Mouse (Mus musculus) ovary, postnatal 14 days (tissue): ENCODE results near the gene H2-Q4.
"Not testable (repeated sequence)": the region's sequence is repeated elsewhere in the genome, so short reads cannot be mapped to it uniquely, and the experiment has no call there.

Experiments
- DNase-seq: peaks from one replicate; pipeline ENCODE4 v3.0.0; 2022; ENCODE audit warnings: low spot score

Gene H2-Q4

GRCm38 (mm10) chr17:35379369-35379728 is at the start of gene H2-Q4:
TSS of gene H2-Q4 (plus strand) at chr17:35379617.
- DNase-seq: peak; percentile 88

GRCm38 (mm10) chr17:35329714-35330113 is 49.7 kb upstream of the H2-Q4 start:
- not testable (repeated sequence) for DNase-seq

- not testable (repeated sequence) for DNase-seq
Measured at GRCm38 (mm10) chr17:35331546-35331945, 47.9 kb upstream of the H2-Q4 start.

- no peak for DNase-seq
Measured at GRCm38 (mm10) chr17:35342071-35342671, 37.2 kb upstream of the H2-Q4 start, which contains the start of gene H2-Q2. TSS of gene H2-Q2 (plus strand) at chr17:35342242.

GRCm38 (mm10) chr17:35342711-35343476 is 36.5 kb upstream of the H2-Q4 start:
- no peak for DNase-seq

GRCm38 (mm10) chr17:35347659-35348058 is 31.8 kb upstream of the H2-Q4 start:
- DNase-seq: not testable (repeated sequence)

- not testable (repeated sequence) for DNase-seq
Measured at GRCm38 (mm10) chr17:35353275-35353674, 26.1 kb upstream of the H2-Q4 start.

GRCm38 (mm10) chr17:35354071-35354470 is 25.3 kb upstream of the H2-Q4 start:
- no peak for DNase-seq

- DNase-seq: no peak
Measured at GRCm38 (mm10) chr17:35357086-35357485, 22.3 kb upstream of the H2-Q4 start.

- DNase-seq: no peak
Measured at GRCm38 (mm10) chr17:35358763-35359469, 20.5 kb upstream of the H2-Q4 start.

GRCm38 (mm10) chr17:35359470-35359862 is 20.0 kb upstream of the H2-Q4 start:
- DNase-seq: no peak

- DNase-seq: peak; percentile 17
Measured at GRCm38 (mm10) chr17:35379729-35380451, 473 bp downstream of the H2-Q4 start.

- DNase-seq: peak; percentile 13
Measured at GRCm38 (mm10) chr17:35389796-35390195, 10.4 kb downstream of the H2-Q4 start.

GRCm38 (mm10) chr17:35392671-35393070 is 13.3 kb downstream of the H2-Q4 start:
- not testable (repeated sequence) for DNase-seq

GRCm38 (mm10) chr17:35393864-35394800 is 14.7 kb downstream of the H2-Q4 start:
- not testable (repeated sequence) for DNase-seq

- DNase-seq: not testable (repeated sequence)
Measured at GRCm38 (mm10) chr17:35396956-35397355, 17.5 kb downstream of the H2-Q4 start.

GRCm38 (mm10) chr17:35413057-35413456 is 33.6 kb downstream of the H2-Q4 start:
- not testable (repeated sequence) for DNase-seq

- DNase-seq: not testable (repeated sequence)
Measured at GRCm38 (mm10) chr17:35415273-35416129, 36.1 kb downstream of the H2-Q4 start.

GRCm38 (mm10) chr17:35418772-35419171 is 39.4 kb downstream of the H2-Q4 start:
- DNase-seq: no peak

GRCm38 (mm10) chr17:35419564-35419963 is 40.1 kb downstream of the H2-Q4 start:
- not testable (repeated sequence) for DNase-seq
